Mouse (Mus musculus) cortical plate, adult 2 months (tissue): Measurements from ENCODE around the gene Auts2. TPM values are rescaled to one million over a fixed set of nuclear protein-coding genes. Genes with fewer than 3 reads are reported as not detected.

ENCODE experiments used
- H3K27ac ChIP-seq: fragments of 200-500 bp; 2 replicates; pipeline ENCODE4 v1.5.1; 2012; ENCODE audit warnings: low read length, control low read depth, inconsistent platforms; ENCODE audit not compliant: insufficient read depth
- H3K4me1 ChIP-seq: fragments of 200-500 bp; 2 replicates; pipeline ENCODE4 v1.6.1; 2011; ENCODE audit warnings: low read length; ENCODE audit not compliant: control insufficient read depth, insufficient read depth
- H3K4me3 ChIP-seq: fragments of 200-500 bp; 2 replicates; pipeline ENCODE4 v1.5.1; 2011; ENCODE audit warnings: mild to moderate bottlenecking, low read length, control low read depth; ENCODE audit not compliant: insufficient read depth
- CTCF ChIP-seq: fragments of 200-500 bp; IDR thresholded peaks from 2 replicates; pipeline ENCODE4 v1.5.1; 2011; ENCODE audit warnings: mild to moderate bottlenecking, control low read depth, low read length; ENCODE audit not compliant: insufficient read depth; ENCODE audit errors: extremely low read depth
- POLR2A ChIP-seq: fragments of 200-500 bp; IDR thresholded peaks from 2 replicates; pipeline ENCODE4 v1.6.1; 2011; ENCODE audit warnings: mild to moderate bottlenecking, low read length, control low read depth; ENCODE audit not compliant: insufficient read depth; ENCODE audit errors: extremely low read depth
- polyA plus RNA-seq: library from polyadenylated mRNA; depleted of rRNA; stranded (reverse); fragments of >200 nt; gene quantifications from 2 replicates; pipeline ENCODE4 v1.2.3, GENCODE M21; 2012

Gene Auts2
- polyA plus RNA-seq, 1 experiment = 29.7 TPM

DNA sequence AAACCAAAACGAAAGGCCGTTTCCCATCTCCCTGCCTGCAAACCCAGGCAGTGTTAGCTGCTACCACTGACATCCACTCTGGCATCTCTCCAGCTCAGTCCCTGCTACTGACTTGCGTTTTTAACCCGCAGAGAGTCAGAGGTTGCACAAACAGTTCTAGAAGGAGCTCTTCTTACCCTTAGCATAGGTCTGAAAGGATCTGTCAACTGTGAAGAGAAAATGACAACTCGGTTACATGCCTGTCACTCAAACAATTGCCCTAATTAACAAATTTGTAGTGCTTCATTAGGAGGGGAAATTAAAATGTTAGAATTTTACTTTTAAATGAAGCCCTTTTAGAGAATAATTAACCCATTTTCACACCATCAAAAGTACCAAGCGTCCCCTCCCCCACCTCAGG, 1083.2 kb downstream of the Auts2 start:
- Histone ChIP-seq H3K27ac (no peak overlapping the region), H3K4me1 (peaks cover 4% of the 10 kb centered on the region)

DNA sequence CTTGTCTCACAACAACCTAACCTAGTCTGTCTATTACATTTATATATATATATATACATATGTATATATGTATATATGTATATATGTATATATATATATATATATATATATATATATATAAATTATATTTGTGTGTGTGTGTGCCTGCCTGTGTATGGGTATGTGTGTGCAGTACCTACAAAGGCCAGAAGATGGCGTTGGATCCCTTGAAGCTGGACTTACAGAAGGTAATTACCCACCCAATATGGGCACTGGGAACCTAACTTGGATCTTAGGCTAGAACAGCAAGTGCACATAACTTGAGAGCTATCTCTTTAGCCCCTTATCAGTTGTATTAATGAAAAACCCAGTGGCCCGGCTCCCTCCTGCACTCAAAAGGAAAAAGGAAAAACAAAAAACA, 1083.6 kb downstream of the Auts2 start:
- TF ChIP-seq CTCF (peak; percentile 17; the same call in 1 of the 2 replicates), POLR2A (no peak)
- no peak overlapping the region for H3K4me3 ChIP-seq
- H3K27ac ChIP-seq = no peak overlapping the region
- H3K4me1 ChIP-seq = peaks cover 4% of the 10 kb centered on the region

More for the DNA sequence above, 1083.2 kb downstream of the Auts2 start:
- no peak overlapping the region for H3K4me3 ChIP-seq
- TF ChIP-seq POLR2A (no peak), CTCF (no peak)

DNA sequence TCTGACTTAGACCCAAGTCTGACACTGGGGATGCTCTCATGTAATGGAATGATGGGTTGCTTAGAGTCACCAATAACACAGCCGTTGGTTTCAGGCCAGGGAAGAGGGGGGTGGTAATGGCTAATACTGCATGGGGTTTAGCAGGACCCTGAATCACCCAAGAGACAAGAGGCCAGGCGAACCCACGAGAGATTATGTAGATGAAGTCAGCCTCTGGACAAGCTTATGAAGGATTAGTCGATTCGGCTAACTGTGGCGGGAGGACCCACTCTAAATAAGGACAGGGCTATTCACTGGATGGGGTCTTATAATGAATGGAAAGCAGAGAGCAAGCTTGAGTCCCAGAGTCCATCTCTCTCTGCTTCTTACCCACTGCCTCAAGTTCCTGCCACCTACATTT, 1084.4 kb downstream of the Auts2 start:
- Histone ChIP-seq H3K27ac (no peak overlapping the region), H3K4me3 (no peak overlapping the region), H3K4me1 (peaks cover 4% of the 10 kb centered on the region)
- TF ChIP-seq CTCF = no peak
- TF ChIP-seq POLR2A = no peak

DNA sequence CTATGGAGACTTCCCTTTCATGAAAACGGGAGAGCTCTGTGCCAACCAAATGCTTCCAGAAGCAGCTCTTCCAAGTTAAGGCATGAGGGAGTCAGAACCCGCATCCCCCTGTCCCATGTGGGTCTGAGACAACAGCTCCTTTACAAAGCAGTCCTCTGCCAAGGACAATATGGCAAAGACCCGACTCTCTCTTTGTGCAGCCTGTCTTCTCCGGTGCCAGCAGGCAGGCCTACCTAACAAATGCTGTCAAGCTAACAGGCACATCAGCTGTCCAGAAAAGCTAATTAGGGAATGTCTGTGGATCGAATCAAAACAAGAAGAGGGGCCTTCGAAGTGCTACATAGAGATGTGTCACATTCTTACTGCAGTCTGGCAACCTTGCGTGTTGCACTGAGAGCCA, 1085.1 kb downstream of the Auts2 start:
- TF ChIP-seq POLR2A = no peak
- no peak for TF ChIP-seq CTCF
- Histone ChIP-seq H3K4me3 (no peak overlapping the region), H3K27ac (no peak overlapping the region), H3K4me1 (peaks cover 4% of the 10 kb centered on the region)

DNA sequence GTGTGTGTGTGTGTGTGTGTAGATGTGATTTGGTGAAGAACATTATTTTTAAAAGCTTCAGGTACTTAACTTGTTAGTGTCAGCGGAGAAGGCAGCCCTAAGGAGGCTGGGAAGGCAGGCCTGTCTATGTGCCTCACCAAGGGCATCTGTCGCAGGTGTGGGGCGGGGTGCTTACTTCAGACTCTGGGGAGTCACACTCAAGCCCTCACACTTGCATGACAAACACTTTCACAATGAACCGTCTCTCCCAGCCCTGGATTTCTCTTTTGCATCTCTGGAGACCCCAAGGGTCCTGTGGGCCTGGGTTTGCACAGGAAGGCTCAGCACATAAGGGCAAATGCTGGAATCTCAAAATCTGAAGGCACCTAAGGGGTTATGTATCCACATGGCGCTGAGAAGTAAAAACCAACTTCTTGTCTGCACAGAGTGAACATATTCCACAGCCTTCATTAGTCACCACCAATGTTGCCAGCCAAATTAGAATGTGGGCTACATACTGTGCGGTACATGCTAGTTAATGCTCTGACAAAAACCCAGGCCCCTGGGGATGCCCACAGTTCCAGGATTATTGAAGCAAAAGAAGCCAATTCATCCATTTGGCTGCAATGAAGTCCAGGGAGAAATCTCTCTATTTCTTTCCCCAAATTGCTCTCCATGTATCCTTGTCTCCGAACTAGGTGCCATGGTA, 1093.8 kb downstream of the Auts2 start:
- Histone ChIP-seq H3K4me1 (peaks cover 5% of the 10 kb centered on the region), H3K27ac (no peak overlapping the region), H3K4me3 (no peak overlapping the region)
- TF ChIP-seq CTCF (no peak), POLR2A (no peak)

DNA sequence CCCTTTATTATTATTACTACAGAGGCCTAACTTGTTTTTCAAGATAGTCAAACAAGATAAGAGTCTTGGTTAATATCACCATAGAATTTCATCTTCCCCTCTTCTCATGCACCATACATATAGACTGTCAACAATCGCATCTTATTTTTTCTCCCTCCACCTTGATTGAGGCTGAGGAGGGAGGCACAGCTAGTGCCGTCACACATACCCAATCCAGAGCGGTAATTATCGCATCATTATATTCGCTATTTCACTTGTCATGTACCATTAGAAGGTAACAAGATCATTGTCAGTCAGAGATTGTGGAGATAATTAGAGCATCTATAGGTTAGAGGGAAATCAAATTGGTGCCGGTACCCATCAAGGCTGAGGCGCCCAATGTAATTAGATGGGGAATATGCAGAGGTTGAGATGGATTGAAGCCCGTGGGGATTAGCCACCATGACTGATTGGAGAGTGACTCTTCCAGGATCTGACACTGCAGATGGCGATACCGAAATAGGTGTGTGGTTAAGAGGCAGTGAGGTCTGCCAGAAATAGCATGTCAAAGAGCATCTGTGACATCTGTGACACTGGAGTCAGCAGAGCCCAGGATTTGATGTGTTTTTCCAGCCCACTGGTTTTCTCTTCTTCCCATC, 1107.8 kb downstream of the Auts2 start:
- no peak overlapping the region for H3K4me3 ChIP-seq
- H3K4me1 ChIP-seq = no peaks in the 10 kb centered on the region
- H3K27ac ChIP-seq = no peak overlapping the region
- no peak for TF ChIP-seq POLR2A
- TF ChIP-seq CTCF = no peak

DNA sequence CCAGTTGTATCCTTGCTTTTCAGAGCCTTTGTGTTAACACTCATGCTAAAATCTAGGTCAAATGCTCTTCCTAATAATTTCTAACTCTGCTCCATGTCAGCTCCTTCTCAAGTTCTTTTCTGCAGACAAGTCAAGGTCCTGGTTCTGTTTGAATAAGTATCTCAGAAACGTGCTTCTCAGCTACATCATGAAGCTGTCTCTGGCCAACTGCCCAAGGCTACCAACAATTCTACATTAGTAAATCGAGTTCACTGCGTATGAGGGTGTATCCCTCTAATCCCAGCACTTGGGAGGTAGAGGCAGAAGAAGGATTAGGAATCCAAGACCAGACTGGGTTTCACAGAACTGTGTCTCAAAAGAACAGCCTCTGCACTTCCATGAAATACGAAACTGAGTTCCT, 1109.9 kb downstream of the Auts2 start:
- no peaks in the 10 kb centered on the region for H3K4me1 ChIP-seq
- TF ChIP-seq CTCF = no peak
- no peak for TF ChIP-seq POLR2A
- H3K27ac ChIP-seq = no peak overlapping the region
- H3K4me3 ChIP-seq = no peak overlapping the region

DNA sequence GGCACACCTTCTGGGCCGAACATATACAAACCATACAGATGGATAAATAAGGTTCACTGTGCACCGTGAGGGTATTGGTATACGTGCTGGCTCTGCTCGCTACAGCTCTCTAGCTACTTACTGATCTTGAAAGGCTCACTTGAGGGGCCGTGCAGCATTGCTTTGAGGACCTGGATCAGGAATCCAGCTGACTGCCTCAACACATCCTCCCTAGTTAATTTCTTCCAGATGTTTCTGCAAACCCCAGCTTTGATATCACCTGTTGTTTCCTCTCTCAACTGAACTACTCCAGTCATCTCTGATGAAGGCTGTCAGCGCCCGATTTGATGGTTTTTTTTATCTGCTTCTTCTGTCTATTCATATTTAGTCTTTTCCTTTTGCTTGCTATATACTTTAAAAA, 1111.2 kb downstream of the Auts2 start:
- no peak for TF ChIP-seq CTCF
- TF ChIP-seq POLR2A = no peak

DNA sequence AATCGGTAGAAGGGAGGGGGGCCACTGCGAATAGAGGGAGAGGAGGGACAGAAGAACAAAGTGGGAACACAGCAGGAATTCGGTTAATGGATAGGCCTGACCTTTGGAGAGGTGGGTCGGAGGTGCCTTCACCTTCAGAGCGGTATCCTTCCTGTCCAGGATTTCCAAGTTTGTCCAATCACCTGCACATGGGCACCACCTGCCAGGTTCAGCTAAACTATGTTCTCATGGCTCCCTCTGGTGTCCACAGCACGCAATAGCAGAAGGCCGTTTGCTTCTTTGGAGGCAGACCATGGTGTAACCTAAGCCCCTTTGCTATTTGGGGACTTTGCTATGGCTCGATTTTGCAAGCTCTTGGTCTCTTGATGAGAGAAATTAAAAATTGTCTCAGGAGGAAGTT, 1113.0 kb downstream of the Auts2 start:
- no peak overlapping the region for H3K4me3 ChIP-seq
- peak; percentile 97 for TF ChIP-seq CTCF
- TF ChIP-seq POLR2A = no peak
- H3K4me1 ChIP-seq = no peaks in the 10 kb centered on the region
- H3K27ac ChIP-seq = no peak overlapping the region

More for the DNA sequence above, 1111.2 kb downstream of the Auts2 start:
- no peaks in the 10 kb centered on the region for H3K4me1 ChIP-seq
- H3K4me3 ChIP-seq = no peak overlapping the region
- H3K27ac ChIP-seq = no peak overlapping the region

DNA sequence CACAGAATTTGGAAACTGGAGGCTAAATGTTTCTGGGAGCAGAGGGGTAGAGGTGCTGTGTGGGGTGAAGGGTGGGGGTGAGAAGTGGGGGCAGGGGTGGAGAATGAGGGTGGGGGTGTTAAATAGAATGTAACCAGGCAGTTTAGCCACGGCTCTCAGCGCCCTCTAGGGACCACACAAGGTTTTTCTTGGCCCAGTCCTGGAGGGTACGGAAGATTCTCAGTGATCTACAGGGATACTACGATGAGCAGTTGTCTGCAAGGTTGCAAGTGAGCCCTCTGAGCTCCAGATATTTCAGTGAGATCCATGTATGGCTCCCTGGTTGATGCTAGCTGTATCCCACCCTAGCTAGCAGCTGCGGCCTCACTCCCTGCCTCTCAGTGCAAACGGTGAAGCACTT, 1113.6 kb downstream of the Auts2 start:
- TF ChIP-seq CTCF (peak; percentile 29), POLR2A (no peak)
- Histone ChIP-seq H3K4me3 (no peak overlapping the region), H3K4me1 (no peaks in the 10 kb centered on the region), H3K27ac (no peak overlapping the region)
